ENCODE assay signal across 21 mouse cellular contexts in genomic region chr10:14495204-14495603, GRCm38 (mm10). TPM values are rescaled to one million over a fixed set of nuclear protein-coding genes. Genes with fewer than 3 reads are reported as not detected.
A peak's percentile ranks its signal among the peaks of the same experiment; 100 is the strongest.
DNase-seq lines count a peak whose midpoint lies in the region; ATAC-seq and TF ChIP-seq lines count a peak whose summit lies in the region.
"Had no signal": no experiment of that assay in that cellular context is flagged by ENCODE, and none has a peak within 500 bp of the region (broad histone marks: within the 10 kb centered on the region; RNA-seq: fewer than 3 reads in every experiment).

No protein-coding gene starts in this region.

- H3K27me3 ChIP-seq in lung, embryonic 15.5 days: no peaks in the 10 kb centered on the region
- no peaks in the 10 kb centered on the region for H3K27me3 ChIP-seq in lung, postnatal 0 days (replicated peaks; ENCODE audit: insufficient read depth, low read length)
- H3K27me3 ChIP-seq in midbrain, embryonic 15.5 days (replicated peaks): no peaks in the 10 kb centered on the region
- H3K27me3 ChIP-seq: embryonic facial prominence, embryonic 12.5 days; forebrain, embryonic 13.5 days; forebrain, embryonic 15.5 days; Patski had no signal

- no peak overlapping the region for H3K9ac ChIP-seq in lung, embryonic 15.5 days
- no peak overlapping the region for H3K9ac ChIP-seq in lung, postnatal 0 days (replicated peaks; ENCODE audit: low read depth)
- no peak overlapping the region for H3K9ac ChIP-seq in midbrain, embryonic 15.5 days
- H3K9ac ChIP-seq: embryonic facial prominence, embryonic 12.5 days; forebrain, embryonic 13.5 days; forebrain, embryonic 15.5 days; forebrain, postnatal 0 days had no signal

- no peak for TF ChIP-seq CTCF in lung, postnatal 0 days (IDR thresholded peaks at IDR 0.05)

- peak; percentile 88; the same call in 1 of the 2 replicates for ATAC-seq in lung, embryonic 15.5 days (ENCODE audit: borderline replicate concordance, extremely low read depth, low FRiP score, low TSS enrichment)
- peak; percentile 67 for ATAC-seq in lung, postnatal 0 days
- no peak for ATAC-seq in midbrain, embryonic 15.5 days (replicated peaks)
- ATAC-seq: activated CD4-positive, CD25-positive, alpha-beta regulatory T cell, adult 4 months; forebrain, embryonic 13.5 days; forebrain, embryonic 15.5 days; forebrain, postnatal 0 days; Patski had no signal

- peaks cover 4% of the 10 kb centered on the region; the same call in 1 of the 2 replicates for H3K36me3 ChIP-seq in lung, embryonic 15.5 days
- no peaks in the 10 kb centered on the region for H3K36me3 ChIP-seq in lung, postnatal 0 days (ENCODE audit: insufficient read depth, low read length)
- no peaks in the 10 kb centered on the region for H3K36me3 ChIP-seq in midbrain, embryonic 15.5 days (replicated peaks)
- H3K36me3 ChIP-seq: embryonic facial prominence, embryonic 10.5 days; embryonic facial prominence, embryonic 12.5 days; forebrain, embryonic 15.5 days; G1E had no signal

- DNase-seq in lung, postnatal 14 days: no peak
- DNase-seq in lung, postnatal 0 days (ENCODE audit: low spot score): peak; percentile 64
- DNase-seq in lung, postnatal 10 days: no peak
- DNase-seq: adrenal gland, adult 8-10 months; adrenal gland, postnatal 14 days; adrenal gland, postnatal 36 days; cerebellum, adult 11-12 months; cerebellum, adult 2 months; cerebellum, adult 9-10 months; cerebellum, postnatal 10 days; cerebellum, postnatal 25 days; forebrain, postnatal 0 days had no signal

- no peak overlapping the region for H3K4me3 ChIP-seq in lung, embryonic 15.5 days
- no peak overlapping the region for H3K4me3 ChIP-seq in lung, postnatal 0 days (ENCODE audit: low read depth, low read length)
- no peak overlapping the region for H3K4me3 ChIP-seq in midbrain, embryonic 15.5 days
- H3K4me3 ChIP-seq: embryonic facial prominence, embryonic 10.5 days; embryonic facial prominence, embryonic 12.5 days; forebrain, embryonic 13.5 days; forebrain, embryonic 15.5 days had no signal

- H3K9me3 ChIP-seq in lung, embryonic 15.5 days: no peaks in the 10 kb centered on the region
- H3K9me3 ChIP-seq in lung, postnatal 0 days (ENCODE audit: low read length): no peaks in the 10 kb centered on the region
- H3K9me3 ChIP-seq in midbrain, embryonic 15.5 days: no peaks in the 10 kb centered on the region
- H3K9me3 ChIP-seq: embryonic facial prominence, embryonic 10.5 days; embryonic facial prominence, embryonic 12.5 days; forebrain, embryonic 13.5 days; forebrain, embryonic 15.5 days; G1E had no signal

- H3K4me2 ChIP-seq in lung, embryonic 15.5 days: no peak overlapping the region
- H3K4me2 ChIP-seq in lung, postnatal 0 days (replicated peaks; ENCODE audit: low read depth, low read length): no peak overlapping the region
- no peak overlapping the region for H3K4me2 ChIP-seq in midbrain, embryonic 15.5 days
- H3K4me2 ChIP-seq: embryonic facial prominence, embryonic 12.5 days; forebrain, embryonic 13.5 days; forebrain, embryonic 15.5 days had no signal

- peaks cover 8% of the 10 kb centered on the region; the same call in 1 of the 2 replicates for H3K4me1 ChIP-seq in lung, embryonic 15.5 days
- H3K4me1 ChIP-seq in lung, postnatal 0 days (ENCODE audit: insufficient read depth, low read depth, low read length): no peaks in the 10 kb centered on the region
- no peaks in the 10 kb centered on the region for H3K4me1 ChIP-seq in midbrain, embryonic 15.5 days
- H3K4me1 ChIP-seq: embryonic facial prominence, embryonic 10.5 days; embryonic facial prominence, embryonic 12.5 days; forebrain, embryonic 13.5 days; forebrain, embryonic 15.5 days had no signal

- TF ChIP-seq EP300 in lung, postnatal 0 days (IDR thresholded peaks at IDR 0.05): peak; percentile 40; the same call in 1 of the 2 replicates

- no peak overlapping the region for H3K27ac ChIP-seq in lung, embryonic 15.5 days
- H3K27ac ChIP-seq in lung, postnatal 0 days (ENCODE audit: low read length): no peak overlapping the region
- no peak overlapping the region for H3K27ac ChIP-seq in midbrain, embryonic 15.5 days
- H3K27ac ChIP-seq: embryonic facial prominence, embryonic 10.5 days; embryonic facial prominence, embryonic 12.5 days; forebrain, embryonic 13.5 days; forebrain, embryonic 15.5 days had no signal

RNA-seq across cellular contexts. Expression of gene Adgrg6, which starts 50.3 kb away (rescaled TPM):
- polyA plus RNA-seq in lung, embryonic 15.5 days (2015; fragmentation: Nextera tagmentation; extraction: Ambion mirVana): 23.4 and 23.7 TPM in 2 replicates
- 22.1 and 28.3 TPM in 2 replicates for polyA plus RNA-seq in lung, postnatal 0 days (2015; fragmentation: Nextera tagmentation; extraction: Ambion mirVana)
- polyA plus RNA-seq in midbrain, embryonic 15.5 days (2015; fragmentation: Nextera tagmentation; extraction: Ambion mirVana): 0.82 and 1.6 TPM in 2 replicates
- polyA plus RNA-seq: activated CD4-positive, CD25-positive, alpha-beta regulatory T cell, adult 4 months; G1E had no signal
